Mouse (Mus musculus) cerebellum, adult 2 months (tissue): ENCODE results near the gene Crygd. TPM values are rescaled to one million over a fixed set of nuclear protein-coding genes. Genes with fewer than 3 reads are reported as not detected.
"Not testable (repeated sequence)": the region's sequence is repeated elsewhere in the genome, so short reads cannot be mapped to it uniquely, and the experiment has no call there.

Experiments used
- DNase-seq, 2 experiments: peaks; one replicate each; pipeline ENCODE4 v3.0.0; 2021
- H3K27ac ChIP-seq: fragments of 200-500 bp; 2 replicates; pipeline ENCODE4 v1.5.1; 2012; ENCODE audit warnings: low read length, control low read depth, inconsistent platforms; ENCODE audit not compliant: insufficient read depth
- H3K27me3 ChIP-seq: fragments of 200-500 bp; 2 replicates; pipeline ENCODE4 v1.6.1; 2012; ENCODE audit warnings: inconsistent platforms, mild to moderate bottlenecking, low read length, moderate library complexity; ENCODE audit not compliant: control insufficient read depth, insufficient read depth
- H3K4me1 ChIP-seq: fragments of 200-500 bp; 2 replicates; pipeline ENCODE4 v1.6.1; 2011; ENCODE audit warnings: low read length; ENCODE audit not compliant: control insufficient read depth, insufficient read depth
- H3K4me3 ChIP-seq: fragments of 200-500 bp; replicated peaks from 2 replicates; pipeline ENCODE3; 2011; ENCODE audit warnings: mild to moderate bottlenecking, low read depth, low read length, control low read depth; ENCODE audit not compliant: insufficient read depth
- CTCF ChIP-seq: fragments of 200-500 bp; IDR thresholded peaks from 2 replicates; pipeline ENCODE4 v1.5.1; 2011; ENCODE audit warnings: low read depth, mild to moderate bottlenecking, control low read depth, low read length, moderate library complexity, borderline replicate concordance; ENCODE audit not compliant: insufficient read depth
- POLR2A ChIP-seq: fragments of 200-500 bp; IDR thresholded peaks from 2 replicates; pipeline ENCODE4 v1.6.1; 2011; ENCODE audit warnings: low read length, control low read depth, borderline replicate concordance; ENCODE audit not compliant: insufficient read depth
- WGBS: fragments of 180-500 bp; shearing (Covaris S2); methylation state at CpG from one replicate; pipeline ENCODE4 v1.1.7; 2018; 5-methylcytosine and 5-hydroxymethylcytosine counted together
- polyA plus RNA-seq: library from polyadenylated mRNA; depleted of rRNA; stranded (reverse); fragments of >200 nt; gene quantifications from 2 replicates; pipeline ENCODE4 v1.2.3, GENCODE M21; 2012

Gene Crygd
- polyA plus RNA-seq, 1 experiment: not detected

DNA sequence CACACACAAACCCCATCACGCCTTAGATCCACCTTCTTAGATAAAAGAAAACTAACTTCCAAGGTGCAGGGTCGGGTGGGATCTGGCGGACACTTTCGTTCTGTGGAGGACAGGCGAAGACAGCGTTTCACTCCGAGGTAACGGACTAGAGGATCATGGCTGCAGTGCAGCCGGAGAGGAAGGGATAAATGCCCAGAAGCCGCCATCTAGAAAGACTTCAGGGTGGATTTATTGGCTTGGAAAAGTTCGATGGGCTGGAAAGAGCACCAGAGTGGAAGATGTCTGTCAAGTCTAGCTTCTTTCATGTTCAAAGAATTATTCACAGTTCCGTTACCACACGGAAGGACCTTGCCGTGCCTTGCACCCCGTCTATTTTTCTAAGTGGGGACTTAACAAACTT is 949 bp upstream of the Crygd start:
- Histone ChIP-seq H3K4me3 (no peak overlapping the region), H3K27me3 (no peaks in the 10 kb centered on the region), H3K27ac (no peak overlapping the region), H3K4me1 (no peaks in the 10 kb centered on the region; the same call in 1 of the 2 replicates)
- TF ChIP-seq POLR2A (no peak), CTCF (no peak)
- DNase-seq: no peak
- 26% methylated on average over 15 of the region's 15 CpGs for WGBS

DNA sequence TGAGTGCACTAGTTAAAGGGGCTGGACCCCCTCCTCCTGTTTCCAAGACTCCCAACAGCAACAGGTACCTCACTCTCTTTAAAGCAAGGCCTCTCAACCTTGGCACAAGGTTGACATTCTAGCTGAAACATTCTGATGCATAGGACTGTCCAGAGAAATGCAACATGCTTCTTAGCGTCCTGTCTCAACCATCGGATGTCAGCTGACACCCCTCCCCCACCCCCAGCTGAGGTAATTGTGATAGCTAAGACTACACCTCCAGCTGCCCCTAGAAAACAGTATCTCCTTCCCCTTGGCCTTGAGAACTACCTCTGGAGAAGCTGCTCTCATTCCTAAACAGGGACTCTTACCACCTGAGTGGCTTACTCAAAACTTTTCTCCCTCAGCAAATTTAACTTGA is 11.1 kb downstream of the Crygd start:
- no peak overlapping the region for H3K4me3 ChIP-seq
- DNase-seq: no peak
- WGBS: 45% methylated on average over 2 of the region's 2 CpGs

GRCm38 (mm10) chr1:65051696-65052095 is 11.6 kb downstream of the Crygd start:
- peaks cover 4% of the 10 kb centered on the region; the same call in 1 of the 2 replicates for H3K4me1 ChIP-seq
- WGBS: 85% methylated on average over 7 of the region's 7 CpGs
- DNase-seq: no peak
- H3K4me3 ChIP-seq: no peak overlapping the region
- TF ChIP-seq POLR2A (no peak), CTCF (no peak)
- H3K27ac ChIP-seq: no peak overlapping the region
- no peaks in the 10 kb centered on the region for H3K27me3 ChIP-seq

More for the DNA sequence above, 11.1 kb downstream of the Crygd start:
- TF ChIP-seq POLR2A: no peak
- TF ChIP-seq CTCF: no peak
- no peaks in the 10 kb centered on the region for H3K27me3 ChIP-seq
- H3K4me1 ChIP-seq: peaks cover 4% of the 10 kb centered on the region; the same call in 1 of the 2 replicates
- H3K27ac ChIP-seq: no peak overlapping the region

GRCm38 (mm10) chr1:65050952-65051351 is 12.3 kb downstream of the Crygd start, which contains the start of gene Cryge:
TSS of gene Cryge (minus strand) at chr1:65051149.
- DNase-seq, H3K4me1 ChIP-seq, H3K27ac ChIP-seq, H3K27me3 ChIP-seq, H3K4me3 ChIP-seq: not testable (repeated sequence)
- WGBS: 49% methylated on average over 8 of the region's 12 CpGs

DNA sequence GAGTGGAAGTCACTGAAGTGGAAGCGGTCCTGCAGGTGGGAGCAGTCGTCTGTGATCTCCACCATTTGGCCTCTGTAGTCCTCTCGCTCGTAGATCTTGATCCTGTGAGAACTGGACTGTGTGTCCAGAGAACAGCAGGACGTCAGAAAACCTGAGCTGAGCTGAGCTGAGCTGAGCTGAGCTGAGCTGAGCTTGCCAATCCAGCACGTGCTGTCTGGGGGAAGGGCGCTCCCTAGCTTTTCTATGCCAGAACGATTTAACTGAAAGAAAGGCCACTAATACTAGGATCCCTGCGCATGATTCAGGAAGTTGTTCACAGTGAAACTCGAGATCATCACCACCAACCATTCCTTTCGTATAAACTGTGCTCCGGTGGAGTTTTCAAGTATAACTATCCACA is 14.5 kb downstream of the Crygd start:
- H3K27ac ChIP-seq: no peak overlapping the region
- no peaks in the 10 kb centered on the region for H3K27me3 ChIP-seq
- DNase-seq: peak; percentile 9 to 28
- H3K4me3 ChIP-seq: no peak overlapping the region
- TF ChIP-seq CTCF (no peak), POLR2A (no peak)
- H3K4me1 ChIP-seq: peaks cover 4% of the 10 kb centered on the region; the same call in 1 of the 2 replicates
- WGBS: 20% methylated on average over 12 of the region's 12 CpGs

GRCm38 (mm10) chr1:65046401-65047109 is 16.7 kb downstream of the Crygd start:
- H3K4me3 ChIP-seq: no peak overlapping the region
- peaks cover 4% of the 10 kb centered on the region; the same call in 1 of the 2 replicates for H3K4me1 ChIP-seq
- no peak overlapping the region for H3K27ac ChIP-seq
- H3K27me3 ChIP-seq: no peaks in the 10 kb centered on the region
- 44% methylated on average over 8 of the region's 8 CpGs for WGBS
- TF ChIP-seq CTCF: peak; percentile 16; the same call in 1 of the 2 replicates
- no peak for TF ChIP-seq POLR2A
- DNase-seq: peak in 1 of 2 experiments; percentile 15

GRCm38 (mm10) chr1:65043433-65043832 is 19.8 kb downstream of the Crygd start:
- WGBS: 89% methylated on average over 2 of the region's 2 CpGs
- DNase-seq: no peak

DNA sequence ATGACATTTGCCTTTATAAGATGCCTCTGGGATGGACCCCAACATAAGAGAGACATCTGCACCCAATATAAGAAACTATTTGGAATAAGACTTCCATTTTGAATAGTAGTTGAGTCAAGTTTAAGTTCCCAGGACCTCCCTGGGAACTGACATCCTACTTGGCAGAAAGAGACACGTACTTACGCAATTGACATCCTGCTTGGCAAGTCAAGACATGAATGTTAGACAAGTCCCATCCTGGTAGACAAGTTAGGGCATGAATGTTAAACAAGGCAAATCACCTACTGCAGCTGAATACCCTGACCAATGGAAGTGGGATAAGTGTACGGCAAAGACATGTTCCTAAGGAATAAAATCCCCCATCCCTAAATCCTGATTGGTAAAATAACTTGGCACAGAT is 21.4 kb downstream of the Crygd start:
- no peak overlapping the region for H3K4me3 ChIP-seq
- TF ChIP-seq CTCF (no peak), POLR2A (no peak)
- no peaks in the 10 kb centered on the region for H3K27me3 ChIP-seq
- H3K4me1 ChIP-seq: no peaks in the 10 kb centered on the region
- DNase-seq: no peak
- H3K27ac ChIP-seq: no peak overlapping the region
- 87% methylated on average over 3 of the region's 3 CpGs for WGBS

More at GRCm38 (mm10) chr1:65043433-65043832, 19.8 kb downstream of the Crygd start:
- Histone ChIP-seq H3K4me3 (no peak overlapping the region), H3K4me1 (no peaks in the 10 kb centered on the region), H3K27me3 (no peaks in the 10 kb centered on the region), H3K27ac (no peak overlapping the region)
- TF ChIP-seq CTCF: no peak
- no peak for TF ChIP-seq POLR2A

DNA sequence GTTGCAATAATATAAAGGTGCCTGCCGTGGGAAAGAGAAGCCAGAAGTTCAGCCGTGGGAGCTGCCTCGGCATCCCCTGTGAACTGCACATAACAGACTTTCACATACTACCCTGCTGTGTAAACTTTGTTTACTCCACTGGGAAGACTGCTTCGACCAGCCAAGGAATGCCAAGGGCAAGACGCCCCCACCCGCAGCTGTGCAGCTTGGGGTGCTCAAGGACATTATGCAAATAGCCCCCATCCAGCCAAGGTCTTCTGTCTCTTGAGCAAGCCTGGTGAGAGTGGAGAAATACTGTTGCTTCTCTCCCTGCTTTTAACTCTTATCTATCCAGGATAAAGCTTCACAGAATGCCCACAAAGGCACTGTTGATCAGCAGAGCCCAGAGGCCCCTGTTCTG is 22.4 kb downstream of the Crygd start:
- Histone ChIP-seq H3K4me3 (no peak overlapping the region), H3K27ac (no peak overlapping the region), H3K27me3 (no peaks in the 10 kb centered on the region), H3K4me1 (no peaks in the 10 kb centered on the region)
- TF ChIP-seq POLR2A (no peak), CTCF (no peak)
- DNase-seq: no peak
- 33% methylated on average over 6 of the region's 6 CpGs for WGBS
